Mouse (Mus musculus): ENCODE measurements around the gene Bod1. TPM values are rescaled to one million over a fixed set of nuclear protein-coding genes. Genes with fewer than 3 reads are reported as not detected.
A peak's percentile ranks its signal among the peaks of the same experiment; 100 is the strongest.

Bod1 gene
- total and polyA plus RNA-seq, 2 experiments from 2014 or later, result 91.2 to 134 TPM

- Histone ChIP-seq H3K9ac (replicated peaks; ENCODE audit: low read length) (no peak overlapping the region), H3K4me3 (ENCODE audit: low read length) (no peak overlapping the region), H3K9me3 (ENCODE audit: low read length) (no peaks in the 10 kb centered on the region), H3K4me2 (ENCODE audit: low read depth, low read length) (no peak overlapping the region), H3K36me3 (ENCODE audit: insufficient read depth, low read length) (no peaks in the 10 kb centered on the region), H3K27ac (no peak overlapping the region), H3K27me3 (ENCODE audit: insufficient read depth, low read length) (no peaks in the 10 kb centered on the region), H3K4me1 (ENCODE audit: insufficient read depth, low read length) (no peaks in the 10 kb centered on the region)
- TF ChIP-seq CTCF (IDR thresholded peaks at IDR 0.05; ENCODE audit: low read depth), result peak; percentile 91
- WGBS, result 27% methylated on average over 10 of the region's 10 CpGs
- peak; percentile 87; the same call in 1 of the 2 replicates for ATAC-seq
- peak; percentile 84 for DNase-seq (ENCODE audit: low spot score)
Measured at GRCm38 (mm10) chr11:31637788-31638373, 33.8 kb downstream of the Bod1 start.

GRCm38 (mm10) chr11:31628700-31629099, 43.0 kb downstream of the Bod1 start:
- no peak for ATAC-seq

GRCm38 (mm10) chr11:31620796-31621195, 50.9 kb downstream of the Bod1 start:
- 60% methylated on average over 2 of the region's 2 CpGs for WGBS
- no peak for ATAC-seq
- Histone ChIP-seq H3K9ac (replicated peaks; ENCODE audit: low read length) (no peak overlapping the region), H3K27ac (no peak overlapping the region), H3K27me3 (ENCODE audit: insufficient read depth, low read length) (no peaks in the 10 kb centered on the region), H3K4me2 (ENCODE audit: low read depth, low read length) (no peak overlapping the region), H3K9me3 (ENCODE audit: low read length) (no peaks in the 10 kb centered on the region), H3K4me3 (ENCODE audit: low read length) (no peak overlapping the region), H3K4me1 (ENCODE audit: insufficient read depth, low read length) (no peaks in the 10 kb centered on the region), H3K36me3 (ENCODE audit: insufficient read depth, low read length) (no peaks in the 10 kb centered on the region)
- no peak for DNase-seq (ENCODE audit: low spot score)
- no peak for TF ChIP-seq CTCF (IDR thresholded peaks at IDR 0.05; ENCODE audit: low read depth)

More at GRCm38 (mm10) chr11:31628700-31629099, 43.0 kb downstream of the Bod1 start:
- Histone ChIP-seq H3K4me2 (ENCODE audit: low read depth, low read length) (no peak overlapping the region), H3K36me3 (ENCODE audit: insufficient read depth, low read length) (no peaks in the 10 kb centered on the region), H3K9me3 (ENCODE audit: low read length) (no peaks in the 10 kb centered on the region), H3K9ac (replicated peaks; ENCODE audit: low read length) (no peak overlapping the region), H3K27ac (no peak overlapping the region), H3K4me3 (ENCODE audit: low read length) (no peak overlapping the region), H3K27me3 (ENCODE audit: insufficient read depth, low read length) (no peaks in the 10 kb centered on the region), H3K4me1 (ENCODE audit: insufficient read depth, low read length) (no peaks in the 10 kb centered on the region)
- 92% methylated on average over 5 of the region's 5 CpGs for WGBS
- no peak for TF ChIP-seq CTCF (IDR thresholded peaks at IDR 0.05; ENCODE audit: low read depth)
- DNase-seq (ENCODE audit: low spot score), result no peak

- Histone ChIP-seq H3K4me1 (ENCODE audit: insufficient read depth, low read length) (0 out of 2 replicates have a peak, but pooled peaks cover 2% of the 10 kb centered on the region), H3K9ac (replicated peaks; ENCODE audit: low read length) (no peak overlapping the region), H3K27ac (no peak overlapping the region), H3K27me3 (ENCODE audit: insufficient read depth, low read length) (no peaks in the 10 kb centered on the region), H3K4me3 (ENCODE audit: low read length) (no peak overlapping the region), H3K9me3 (ENCODE audit: low read length) (no peaks in the 10 kb centered on the region), H3K4me2 (ENCODE audit: low read depth, low read length) (no peak overlapping the region), H3K36me3 (ENCODE audit: insufficient read depth, low read length) (no peaks in the 10 kb centered on the region)
- no peak for ATAC-seq
- TF ChIP-seq CTCF (IDR thresholded peaks at IDR 0.05; ENCODE audit: low read depth), result no peak
- DNase-seq (ENCODE audit: low spot score), result no peak
- WGBS, result 80% methylated on average over 3 of the region's 3 CpGs
Measured at GRCm38 (mm10) chr11:31617797-31618196, 53.9 kb downstream of the Bod1 start.

- no peak for ATAC-seq
- no peaks in the 10 kb centered on the region for H3K9me3 ChIP-seq (ENCODE audit: low read length)
- H3K27ac ChIP-seq, result no peak overlapping the region
Measured at GRCm38 (mm10) chr11:31617236-31617635, 54.4 kb downstream of the Bod1 start.

GRCm38 (mm10) chr11:31616722-31617121, 55.0 kb downstream of the Bod1 start:
- WGBS, result 71% methylated on average over 4 of the region's 4 CpGs

More at GRCm38 (mm10) chr11:31617236-31617635, 54.4 kb downstream of the Bod1 start:
- H3K4me3 ChIP-seq (ENCODE audit: low read length), result no peak overlapping the region
- TF ChIP-seq CTCF (IDR thresholded peaks at IDR 0.05; ENCODE audit: low read depth), result no peak
- H3K4me2 ChIP-seq (ENCODE audit: low read depth, low read length), result no peak overlapping the region
- no peaks in the 10 kb centered on the region for H3K27me3 ChIP-seq (ENCODE audit: insufficient read depth, low read length)
- 59% methylated on average over 3 of the region's 3 CpGs for WGBS
- H3K9ac ChIP-seq (replicated peaks; ENCODE audit: low read length), result no peak overlapping the region
- no peaks in the 10 kb centered on the region for H3K36me3 ChIP-seq (ENCODE audit: insufficient read depth, low read length)
- no peak for DNase-seq (ENCODE audit: low spot score)
- 0 out of 2 replicates have a peak, but pooled peaks cover 2% of the 10 kb centered on the region for H3K4me1 ChIP-seq (ENCODE audit: insufficient read depth, low read length)

More at GRCm38 (mm10) chr11:31616722-31617121, 55.0 kb downstream of the Bod1 start:
- Histone ChIP-seq H3K9me3 (ENCODE audit: low read length) (no peaks in the 10 kb centered on the region), H3K27ac (no peak overlapping the region), H3K27me3 (ENCODE audit: insufficient read depth, low read length) (no peaks in the 10 kb centered on the region), H3K4me2 (ENCODE audit: low read depth, low read length) (no peak overlapping the region), H3K4me1 (ENCODE audit: insufficient read depth, low read length) (0 out of 2 replicates have a peak, but pooled peaks cover 2% of the 10 kb centered on the region), H3K4me3 (ENCODE audit: low read length) (no peak overlapping the region), H3K36me3 (ENCODE audit: insufficient read depth, low read length) (no peaks in the 10 kb centered on the region), H3K9ac (replicated peaks; ENCODE audit: low read length) (no peak overlapping the region)
- TF ChIP-seq CTCF (IDR thresholded peaks at IDR 0.05; ENCODE audit: low read depth), result no peak
- ATAC-seq, result no peak
- no peak for DNase-seq (ENCODE audit: low spot score)

Other genes starting within 250 kb of the Bod1 start
- gene Cpeb4, start 200.3 kb upstream of the Bod1 start, total RNA-seq (2014; rRNA removed), result 75.7 and 75.8 TPM in 2 replicates
- 15.3 and 15.8 TPM in 2 replicates for gene Cpeb4, start 200.3 kb upstream of the Bod1 start, polyA plus RNA-seq (2015; fragmentation: Nextera tagmentation; extraction: Ambion mirVana)